Comparison of ENCODE assay signal across 8 mouse cellular contexts in the genomic region with DNA sequence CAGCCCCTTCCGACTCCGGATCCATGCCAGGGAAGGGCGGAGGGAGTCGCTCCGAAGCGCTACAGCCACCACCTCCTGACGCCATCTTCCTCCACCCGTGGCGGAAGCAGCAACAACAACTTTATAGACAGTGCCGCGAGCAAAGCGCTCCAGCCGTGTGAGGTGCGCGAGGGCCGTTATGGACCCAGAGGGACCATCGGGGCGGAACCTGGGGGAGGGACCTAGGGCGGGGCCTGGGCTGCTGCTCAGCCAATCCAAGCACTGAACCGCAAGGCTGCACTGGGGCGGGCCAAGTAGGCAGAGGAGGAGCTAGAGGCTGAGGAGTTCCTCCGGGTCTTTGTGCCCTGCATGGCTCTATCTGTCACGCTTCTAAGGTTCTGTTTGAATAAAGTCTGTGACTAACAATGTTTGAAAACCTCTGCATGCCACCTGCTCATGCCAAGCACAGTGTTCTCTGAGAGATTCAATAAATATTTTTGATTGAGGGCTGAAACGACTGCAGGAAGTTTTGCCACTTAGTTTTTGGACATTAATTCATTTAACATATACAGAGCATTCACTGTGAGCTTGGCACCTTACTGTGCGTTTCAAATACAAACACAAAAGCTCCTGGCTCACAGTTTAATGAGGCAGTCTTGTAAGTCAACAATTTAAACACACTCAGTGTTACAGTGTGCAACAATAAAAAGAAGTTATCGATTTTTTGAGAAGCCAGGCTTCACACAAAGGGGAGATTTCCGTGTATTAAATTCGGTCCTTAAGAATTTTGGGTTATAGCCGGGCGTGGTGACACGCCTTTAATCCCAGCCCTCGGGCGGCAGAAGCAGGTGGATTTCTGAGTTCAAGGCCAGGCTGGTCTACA. TPM values are rescaled to one million over a fixed set of nuclear protein-coding genes. Genes with fewer than 3 reads are reported as not detected.
A peak's percentile ranks its signal among the peaks of the same experiment; 100 is the strongest.
DNase-seq lines count a peak whose midpoint lies in the region; ATAC-seq and TF ChIP-seq lines count a peak whose summit lies in the region.

No protein-coding gene starts in this region.

- DNase-seq in 3134 (ENCODE audit: extremely low read depth, insufficient read length, low spot score) = peak; percentile 98
- peak; percentile 98 to 99 for DNase-seq in adrenal gland, postnatal 36 days
- peak; percentile 98 to 99 for DNase-seq in heart, adult 18-20 months
- peak; percentile 99 for DNase-seq in kidney, adult 2 months
- peak; percentile 96 to 98 for DNase-seq in spleen, adult 2 months (ENCODE audit: low read depth in 1 of 2, low spot score in 2 of 2)

- peak; percentile 94 for TF ChIP-seq POLR2A in kidney, adult 2 months (IDR thresholded peaks at IDR 0.05; ENCODE audit: low read depth, low read length)
- peak; percentile 94 for TF ChIP-seq POLR2A in spleen, adult 2 months (IDR thresholded peaks at IDR 0.05; ENCODE audit: low read depth, low read length)

- 18% methylated on average over 33 of the region's 33 CpGs for WGBS in embryonic facial prominence, embryonic 13.5 days
- 19% methylated on average over 33 of the region's 33 CpGs for WGBS in kidney, adult 2 months
- 18% methylated on average over 33 of the region's 33 CpGs for WGBS in limb, embryonic 12.5 days
- 9% methylated on average over 33 of the region's 33 CpGs for WGBS in midbrain, embryonic 15.5 days
- WGBS in spleen, adult 2 months = 14% methylated on average over 33 of the region's 33 CpGs

- ATAC-seq in embryonic facial prominence, embryonic 13.5 days (ENCODE audit: insufficient number of reproducible peaks, insufficient read depth, low FRiP score, low TSS enrichment, low read depth) = peak; percentile 97
- peak; percentile 96 for ATAC-seq in limb, embryonic 12.5 days (ENCODE audit: insufficient number of reproducible peaks, insufficient read depth, low FRiP score, low TSS enrichment, low read depth)
- peak; percentile 98 for ATAC-seq in midbrain, embryonic 15.5 days (replicated peaks)

- H3K9me3 ChIP-seq in embryonic facial prominence, embryonic 13.5 days = no peaks in the 10 kb centered on the region
- no peaks in the 10 kb centered on the region for H3K9me3 ChIP-seq in limb, embryonic 12.5 days
- H3K9me3 ChIP-seq in midbrain, embryonic 15.5 days = no peaks in the 10 kb centered on the region

- H3K36me3 ChIP-seq in embryonic facial prominence, embryonic 13.5 days = no peaks in the 10 kb centered on the region
- H3K36me3 ChIP-seq in kidney, adult 2 months (ENCODE audit: control insufficient read depth, insufficient read depth, low read length) = no peaks in the 10 kb centered on the region
- H3K36me3 ChIP-seq in limb, embryonic 12.5 days = no peaks in the 10 kb centered on the region; the same call in 1 of the 2 replicates
- no peaks in the 10 kb centered on the region for H3K36me3 ChIP-seq in midbrain, embryonic 15.5 days (replicated peaks)
- no peaks in the 10 kb centered on the region for H3K36me3 ChIP-seq in spleen, adult 2 months (ENCODE audit: control insufficient read depth, insufficient read depth, low read length)

- peak overlapping the region; percentile 91 for H3K9ac ChIP-seq in embryonic facial prominence, embryonic 13.5 days
- peak overlapping the region; percentile 88 for H3K9ac ChIP-seq in limb, embryonic 12.5 days (replicated peaks)
- peak overlapping the region; percentile 75 for H3K9ac ChIP-seq in midbrain, embryonic 15.5 days

- peaks cover 22% of the 10 kb centered on the region for H3K4me1 ChIP-seq in embryonic facial prominence, embryonic 13.5 days
- H3K4me1 ChIP-seq in kidney, adult 2 months (ENCODE audit: control insufficient read depth, insufficient read depth, low read length) = peaks cover 12% of the 10 kb centered on the region; the same call in 1 of the 2 replicates
- peaks cover 36% of the 10 kb centered on the region for H3K4me1 ChIP-seq in limb, embryonic 12.5 days (replicated peaks)
- H3K4me1 ChIP-seq in midbrain, embryonic 15.5 days = peaks cover 53% of the 10 kb centered on the region
- H3K4me1 ChIP-seq in spleen, adult 2 months (ENCODE audit: control insufficient read depth, insufficient read depth, insufficient read length) = peaks cover 3% of the 10 kb centered on the region; the same call in 1 of the 2 replicates

- peak overlapping the region; percentile 88 for H3K27ac ChIP-seq in embryonic facial prominence, embryonic 13.5 days
- H3K27ac ChIP-seq in kidney, adult 2 months (ENCODE audit: insufficient read depth, low read depth, low read length) = peak overlapping the region; percentile 34
- H3K27ac ChIP-seq in limb, embryonic 12.5 days = peak overlapping the region; percentile 88
- H3K27ac ChIP-seq in midbrain, embryonic 15.5 days = peak overlapping the region; percentile 86
- H3K27ac ChIP-seq in spleen, adult 2 months (ENCODE audit: insufficient read depth, low read length) = peak overlapping the region; percentile 71

- peak overlapping the region; percentile 79 for H3K4me3 ChIP-seq in embryonic facial prominence, embryonic 13.5 days
- H3K4me3 ChIP-seq in kidney, adult 2 months (ENCODE audit: insufficient read depth, low read depth, low read length) = peak overlapping the region; percentile 84
- H3K4me3 ChIP-seq in limb, embryonic 12.5 days (replicated peaks) = peak overlapping the region; percentile 78
- H3K4me3 ChIP-seq in midbrain, embryonic 15.5 days = peak overlapping the region; percentile 69
- H3K4me3 ChIP-seq in spleen, adult 2 months (ENCODE audit: extremely low read depth, insufficient read depth, insufficient read length) = peak overlapping the region; percentile 82

- no peak for TF ChIP-seq CTCF in kidney, adult 2 months (conservative IDR thresholded peaks at IDR 0.05; ENCODE audit: insufficient read depth, insufficient read length, low read depth, low read length)
- no peak for TF ChIP-seq CTCF in spleen, adult 2 months (IDR thresholded peaks at IDR 0.05; ENCODE audit: extremely low read depth, insufficient read depth, insufficient read length, insufficient replicate concordance)

- H3K27me3 ChIP-seq in embryonic facial prominence, embryonic 13.5 days = no peaks in the 10 kb centered on the region
- no peaks in the 10 kb centered on the region; the same call in 1 of the 2 replicates for H3K27me3 ChIP-seq in kidney, adult 2 months (replicated peaks; ENCODE audit: control insufficient read depth, insufficient read depth, low read length)
- H3K27me3 ChIP-seq in limb, embryonic 12.5 days = no peaks in the 10 kb centered on the region
- no peaks in the 10 kb centered on the region for H3K27me3 ChIP-seq in midbrain, embryonic 15.5 days (replicated peaks)
- no peaks in the 10 kb centered on the region for H3K27me3 ChIP-seq in spleen, adult 2 months (ENCODE audit: control insufficient read depth, insufficient read depth, low read length)

- peak overlapping the region; percentile 78 for H3K4me2 ChIP-seq in embryonic facial prominence, embryonic 13.5 days
- peak overlapping the region; percentile 60 for H3K4me2 ChIP-seq in limb, embryonic 12.5 days
- H3K4me2 ChIP-seq in midbrain, embryonic 15.5 days = peak overlapping the region; percentile 58

RNA-seq across cellular contexts. Expression of gene Snx1, which starts 1.5 kb away (rescaled TPM):
- 100 to 1,000 TPM; 118 to 119 TPM for total RNA-seq in adrenal gland, postnatal 36 days (2021)
- polyA plus RNA-seq in embryonic facial prominence, embryonic 13.5 days (2015; fragmentation: Nextera tagmentation; extraction: Ambion mirVana) = 119 and 131 TPM in 2 replicates
- total RNA-seq in heart, adult 18-20 months (2021) = 10 to 100 TPM; 27.3 to 27.8 TPM
- polyA plus RNA-seq in kidney, adult 2 months (2012; rRNA removed) = 74.3 and 76.7 TPM in 2 replicates
- 126 and 128 TPM in 2 replicates for polyA plus RNA-seq in limb, embryonic 12.5 days (2016; fragmentation: Nextera tagmentation; extraction: Ambion mirVana)
- 75.5 and 76.6 TPM in 2 replicates for polyA plus RNA-seq in midbrain, embryonic 15.5 days (2015; fragmentation: Nextera tagmentation; extraction: Ambion mirVana)
- polyA plus RNA-seq in spleen, adult 2 months (2012; rRNA removed) = 33.2 and 33.6 TPM in 2 replicates

RNA-seq across cellular contexts. Expression of gene Ciao2a, which starts 1.5 kb away (rescaled TPM):
- 10 to 100 TPM; 69.2 to 89.1 TPM for total RNA-seq in adrenal gland, postnatal 36 days (2021)
- 177 and 184 TPM in 2 replicates for polyA plus RNA-seq in embryonic facial prominence, embryonic 13.5 days (2015; fragmentation: Nextera tagmentation; extraction: Ambion mirVana)
- 10 to 100 TPM; 68.7 to 71.3 TPM for total RNA-seq in heart, adult 18-20 months (2021)
- 23.3 and 39.9 TPM in 2 replicates for polyA plus RNA-seq in kidney, adult 2 months (2012; rRNA removed)
- 172 and 176 TPM in 2 replicates for polyA plus RNA-seq in limb, embryonic 12.5 days (2016; fragmentation: Nextera tagmentation; extraction: Ambion mirVana)
- 59.2 and 59.7 TPM in 2 replicates for polyA plus RNA-seq in midbrain, embryonic 15.5 days (2015; fragmentation: Nextera tagmentation; extraction: Ambion mirVana)
- polyA plus RNA-seq in spleen, adult 2 months (2012; rRNA removed) = 6.9 and 7.4 TPM in 2 replicates

RNA-seq across cellular contexts. Expression of gene Dapk2, which starts 33.1 kb away (rescaled TPM):
- 1 to 10 TPM; 7.5 to 9.3 TPM for total RNA-seq in adrenal gland, postnatal 36 days (2021)
- polyA plus RNA-seq in embryonic facial prominence, embryonic 13.5 days (2015; fragmentation: Nextera tagmentation; extraction: Ambion mirVana) = 5.3 and 6.7 TPM in 2 replicates
- total RNA-seq in heart, adult 18-20 months (2021) = 1 to 10 TPM; 4.0 to 4.9 TPM
- polyA plus RNA-seq in kidney, adult 2 months (2012; rRNA removed) = 10.8 and 11.8 TPM in 2 replicates
- polyA plus RNA-seq in limb, embryonic 12.5 days (2016; fragmentation: Nextera tagmentation; extraction: Ambion mirVana) = 5.2 and 5.7 TPM in 2 replicates
- 0.82 and 1.4 TPM in 2 replicates for polyA plus RNA-seq in midbrain, embryonic 15.5 days (2015; fragmentation: Nextera tagmentation; extraction: Ambion mirVana)
- polyA plus RNA-seq in spleen, adult 2 months (2012; rRNA removed) = 7.3 and 11.9 TPM in 2 replicates

RNA-seq across cellular contexts. Expression of gene Snx22, which starts 55.4 kb away (rescaled TPM):
- total RNA-seq in adrenal gland, postnatal 36 days (2021) = under 1 TPM; 0.26 to 0.30 TPM
- polyA plus RNA-seq in embryonic facial prominence, embryonic 13.5 days (2015; fragmentation: Nextera tagmentation; extraction: Ambion mirVana) = 5.3 and 5.6 TPM in 2 replicates
- total RNA-seq in heart, adult 18-20 months (2021) = under 1 TPM; 0.46 to 0.50 TPM
- 1.1 and 1.6 TPM in 2 replicates for polyA plus RNA-seq in kidney, adult 2 months (2012; rRNA removed)
- 4.6 and 4.9 TPM in 2 replicates for polyA plus RNA-seq in limb, embryonic 12.5 days (2016; fragmentation: Nextera tagmentation; extraction: Ambion mirVana)
- 11.2 and 11.9 TPM in 2 replicates for polyA plus RNA-seq in midbrain, embryonic 15.5 days (2015; fragmentation: Nextera tagmentation; extraction: Ambion mirVana)
- 14.3 and 18.7 TPM in 2 replicates for polyA plus RNA-seq in spleen, adult 2 months (2012; rRNA removed)

Comparison
In these comparisons a context has a peak if more than half of its experiments do, and no peak if none do; other contexts are left out.
1. Peak in every context shown above with its lines: DNase-seq, ATAC-seq, H3K4me3 ChIP-seq and H3K27ac ChIP-seq.
2. H3K27ac ChIP-seq: peak in every context shown above with its lines; median percentile 88 in embryonic facial prominence, embryonic 13.5 days; 88 in limb, embryonic 12.5 days; 86 in midbrain, embryonic 15.5 days; 71 in spleen, adult 2 months; 34 in kidney, adult 2 months.